Mouse (Mus musculus): ENCODE data around the gene Ugt2b36. TPM values are rescaled to one million over a fixed set of nuclear protein-coding genes. Genes with fewer than 3 reads are reported as not detected.
"Not testable (repeated sequence)": the region's sequence is repeated elsewhere in the genome, so short reads cannot be mapped to it uniquely, and the experiment has no call there.

Ugt2b36 gene
- total RNA-seq (2021): not detected
- long read RNA-seq: 0 reads

- DNase-seq (ENCODE audit: low spot score in 2 of 2): no peak
Observed at GRCm38 (mm10) chr5:87092346-87093027, at the start of gene Ugt2b36. Gene Ugt2b36, minus strand, starts transcription at chr5:87092555.

- not testable (repeated sequence) for DNase-seq (ENCODE audit: low spot score in 2 of 2)
Observed at GRCm38 (mm10) chr5:87140196-87140595, 47.8 kb upstream of the Ugt2b36 start, which contains the start of gene Ugt2b5. Gene Ugt2b5, minus strand, starts transcription at chr5:87140318.

- DNase-seq (ENCODE audit: low spot score in 2 of 2): not testable (repeated sequence)
Observed at GRCm38 (mm10) chr5:87103697-87104096, 11.3 kb upstream of the Ugt2b36 start.

GRCm38 (mm10) chr5:87091111-87091510 is 1.2 kb downstream of the Ugt2b36 start:
- DNase-seq (ENCODE audit: low spot score in 2 of 2): no peak

- no peak for DNase-seq (ENCODE audit: low spot score in 2 of 2)
Observed at GRCm38 (mm10) chr5:87089264-87089663, 3.1 kb downstream of the Ugt2b36 start.

- DNase-seq (ENCODE audit: low spot score in 2 of 2): no peak
Observed at GRCm38 (mm10) chr5:87086269-87086668, 6.1 kb downstream of the Ugt2b36 start.

- no peak for DNase-seq (ENCODE audit: low spot score in 2 of 2)
Observed at GRCm38 (mm10) chr5:87030624-87031023, 61.7 kb downstream of the Ugt2b36 start.

- DNase-seq (ENCODE audit: low spot score in 2 of 2): no peak
Observed at GRCm38 (mm10) chr5:87027359-87027758, 65.0 kb downstream of the Ugt2b36 start.

Other genes with a start within 250 kb of the Ugt2b36 start
- not detected for gene Ugt2b34, start 185.6 kb downstream of the Ugt2b36 start, total RNA-seq (2021)
- gene Ugt2b1, start 166.0 kb downstream of the Ugt2b36 start, total RNA-seq (2021): not detected
- gene Ugt2b35, start 91.7 kb downstream of the Ugt2b36 start, total RNA-seq (2021): not detected
- gene Ugt2b5, start 47.8 kb upstream of the Ugt2b36 start, total RNA-seq (2021): not detected
- not detected for gene Ugt2b37, start 162.2 kb upstream of the Ugt2b36 start, total RNA-seq (2021)
- gene Ugt2a3, start 244.6 kb upstream of the Ugt2b36 start, total RNA-seq (2021): not detected